Mouse (Mus musculus): ENCODE measurements at regions not wholly inside any gene's neighbourhood (a gene's known extent, or its start where the extent isn't known, plus 50 kb on each side); places are given as distances from the start of the nearest gene placed in this dataset.

GRCm38 (mm10) chr5:49645781-49646180 is 121.1 kb upstream of the Kcnip4 start:
- no peak for DNase-seq (ENCODE audit: low spot score in 2 of 2)

GRCm38 (mm10) chr5:49644606-49645005 is 119.9 kb upstream of the Kcnip4 start:
- no peak for DNase-seq (ENCODE audit: low spot score in 2 of 2)

- peak; percentile 18 to 28 for DNase-seq (ENCODE audit: low spot score in 2 of 2)
Measured at GRCm38 (mm10) chr5:49642439-49642838, 117.7 kb upstream of the Kcnip4 start.

GRCm38 (mm10) chr5:49641206-49641830 is 116.6 kb upstream of the Kcnip4 start:
- DNase-seq (ENCODE audit: low spot score in 2 of 2) = no peak

GRCm38 (mm10) chr5:49639637-49640036 is 114.9 kb upstream of the Kcnip4 start:
- peak; percentile 19 to 34 for DNase-seq (ENCODE audit: low spot score in 2 of 2)

GRCm38 (mm10) chr5:49620152-49620551 is 95.4 kb upstream of the Kcnip4 start:
- DNase-seq (ENCODE audit: low spot score in 2 of 2) = no peak

- DNase-seq (ENCODE audit: low spot score in 2 of 2) = no peak
Measured at GRCm38 (mm10) chr5:49606761-49607160, 82.1 kb upstream of the Kcnip4 start.

- no peak for DNase-seq (ENCODE audit: low spot score in 2 of 2)
Measured at GRCm38 (mm10) chr5:49580777-49581176, 56.1 kb upstream of the Kcnip4 start.

- no peak for DNase-seq (ENCODE audit: low spot score in 2 of 2)
Measured at GRCm38 (mm10) chr5:49575901-49576300, 51.2 kb upstream of the Kcnip4 start.

Data from layer of hippocampus, postnatal 10 days (tissue).